Mouse (Mus musculus): ENCODE data around the gene Peli1.

DNA sequence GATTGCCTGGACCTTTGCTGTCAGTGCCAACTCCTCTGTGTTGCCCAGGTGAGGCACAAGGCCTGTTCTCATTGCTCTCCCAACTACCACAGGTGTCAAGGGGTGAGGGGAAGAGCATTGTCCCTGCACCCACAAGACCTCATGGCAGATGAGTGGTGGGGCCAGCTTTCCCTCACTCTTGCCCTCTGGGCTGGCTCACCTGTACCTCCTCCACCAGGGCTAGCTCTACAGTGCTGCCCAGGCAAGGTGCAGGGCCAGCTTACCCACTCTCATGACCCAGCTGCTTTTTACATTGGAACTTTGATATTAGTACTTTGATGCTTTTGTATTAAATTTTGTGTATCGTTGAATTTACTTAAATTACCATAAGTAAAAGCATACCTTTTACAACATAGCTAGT lies 16.0 kb downstream of the Peli1 start:
- TF ChIP-seq POLR2A (IDR thresholded peaks at IDR 0.05; ENCODE audit: low read depth, low read length) (no peak), CTCF (IDR thresholded peaks at IDR 0.05; ENCODE audit: extremely low read depth, insufficient read length, insufficient replicate concordance, low read depth, low read length) (no peak)
